Mouse (Mus musculus): Measurements from ENCODE around the gene Tec. TPM values are rescaled to one million over a fixed set of nuclear protein-coding genes. Genes with fewer than 3 reads are reported as not detected.

Gene Tec
- total and polyA plus RNA-seq, 3 experiments, result 7.9 to 25.9 (median 20.1) TPM

GRCm38 (mm10) chr5:72856255-72856878, 11.9 kb downstream of the Tec start:
- H3K4me2 ChIP-seq (ENCODE audit: insufficient read depth, low read depth, poor library complexity, severe bottlenecking), result no peak overlapping the region
- H3K4me3 ChIP-seq (replicated peaks in 1 of 3; ENCODE audit: low read depth in 2 of 3, low read length in 2 of 3, poor library complexity in 1 of 3), result no peak overlapping the region
- H3K27me3 ChIP-seq (replicated peaks), result no peaks in the 10 kb centered on the region
- H3K36me3 ChIP-seq (replicated peaks in 1 of 2; ENCODE audit: control insufficient read depth in 1 of 2, insufficient read depth in 1 of 2, low read length in 1 of 2), result peaks cover 0 to 47% of the 10 kb centered on the region in 2 experiments
- no peaks in the 10 kb centered on the region for H3K79me2 ChIP-seq (replicated peaks; ENCODE audit: control insufficient read depth, extremely low read depth, insufficient read depth, poor library complexity, severe bottlenecking)
- peaks cover 14% of the 10 kb centered on the region for H3K9me3 ChIP-seq (replicated peaks; ENCODE audit: low read length)
- TF ChIP-seq TCF12 (IDR thresholded peaks at IDR 0.05; ENCODE audit: low read depth, low read length), result no peak
- TF ChIP-seq KAT2A (IDR thresholded peaks at IDR 0.05; ENCODE audit: insufficient replicate concordance, low read length), result no peak
- no peak for TF ChIP-seq TBP (conservative IDR thresholded peaks at IDR 0.05; ENCODE audit: low read depth, low read length)
- TF ChIP-seq NRF1 (IDR thresholded peaks at IDR 0.05; ENCODE audit: low read depth, low read length), result no peak
- in situ Hi-C loops (cut with MboI; ENCODE audit: low pct_ligation_motif_present, low pct_unique_long_range_greater_than_20kb, low sequenced_read_pairs), result no loop called here
- no peak overlapping the region for H3K27ac ChIP-seq (ENCODE audit: insufficient read depth, low read depth)
- H3K9ac ChIP-seq (ENCODE audit: insufficient read depth, low read depth), result no peak overlapping the region
- DNase-seq (ENCODE audit: extremely low read depth), result no peak
- dilution Hi-C loops (cut with MboI; ENCODE audit: extremely low pct_ligation_motif_present, extremely low pct_unique_long_range_greater_than_20kb, low sequenced_read_pairs), result no loop called here
- H3K4me1 ChIP-seq (ENCODE audit: control insufficient read depth in 1 of 2, insufficient read depth in 2 of 2), result peaks cover 23 to 85% of the 10 kb centered on the region in 2 experiments

- in situ Hi-C loops (cut with MboI; ENCODE audit: low pct_ligation_motif_present, low pct_unique_long_range_greater_than_20kb, low sequenced_read_pairs), result no loop called here
- no peak overlapping the region for H3K9ac ChIP-seq (ENCODE audit: insufficient read depth, low read depth)
- peaks cover 0 to 45% of the 10 kb centered on the region in 2 experiments for H3K36me3 ChIP-seq (replicated peaks in 1 of 2; ENCODE audit: control insufficient read depth in 1 of 2, insufficient read depth in 1 of 2, low read length in 1 of 2)
- no peak overlapping the region for H3K4me3 ChIP-seq (replicated peaks in 1 of 3; ENCODE audit: low read depth in 2 of 3, low read length in 2 of 3, poor library complexity in 1 of 3)
- H3K27ac ChIP-seq (ENCODE audit: insufficient read depth, low read depth), result no peak overlapping the region
- H3K9me3 ChIP-seq (replicated peaks; ENCODE audit: low read length), result peaks cover 14% of the 10 kb centered on the region
- peaks cover 25 to 85% of the 10 kb centered on the region in 2 experiments for H3K4me1 ChIP-seq (ENCODE audit: control insufficient read depth in 1 of 2, insufficient read depth in 2 of 2)
- DNase-seq (ENCODE audit: extremely low read depth), result no peak
- TF ChIP-seq ETS1 (conservative IDR thresholded peaks at IDR 0.05; ENCODE audit: low read depth, low read length), result no peak
- no peak for TF ChIP-seq SMC3 (IDR thresholded peaks at IDR 0.05; ENCODE audit: low read depth, low read length)
- no peak for TF ChIP-seq KAT2A (IDR thresholded peaks at IDR 0.05; ENCODE audit: insufficient replicate concordance, low read length)
- no peak for TF ChIP-seq JUN (IDR thresholded peaks at IDR 0.05; ENCODE audit: insufficient read depth, low read depth, low read length)
- no peak for TF ChIP-seq CHD1 (IDR thresholded peaks at IDR 0.05; ENCODE audit: low read depth, low read length)
- no peak for TF ChIP-seq MAZ (IDR thresholded peaks at IDR 0.05; ENCODE audit: low read depth, low read length)
- no peak for TF ChIP-seq MEF2A (IDR thresholded peaks at IDR 0.05; ENCODE audit: borderline replicate concordance, low read depth, low read length)
- no peaks in the 10 kb centered on the region for H3K27me3 ChIP-seq (replicated peaks)
- H3K4me2 ChIP-seq (ENCODE audit: insufficient read depth, low read depth, poor library complexity, severe bottlenecking), result no peak overlapping the region
- dilution Hi-C loops (cut with MboI; ENCODE audit: extremely low pct_ligation_motif_present, extremely low pct_unique_long_range_greater_than_20kb, low sequenced_read_pairs), result no loop called here
- no peaks in the 10 kb centered on the region for H3K79me2 ChIP-seq (replicated peaks; ENCODE audit: control insufficient read depth, extremely low read depth, insufficient read depth, poor library complexity, severe bottlenecking)
Measured at GRCm38 (mm10) chr5:72855685-72856124, 12.6 kb downstream of the Tec start.

All from CH12.LX (cell line).